Mouse (Mus musculus): Measurements from ENCODE around the gene Tmem213. TPM values are rescaled to one million over a fixed set of nuclear protein-coding genes. Genes with fewer than 3 reads are reported as not detected.
A peak's percentile ranks its signal among the peaks of the same experiment; 100 is the strongest.

The Tmem213 gene
- polyA plus RNA-seq, 1 experiment from 2014 or later: not detected

GRCm38 (mm10) chr6:38140402-38140801 lies 31.3 kb downstream of the Tmem213 start:
- WGBS: 94% methylated on average over 9 of the region's 9 CpGs
- H3K27ac ChIP-seq: no peak overlapping the region
- peaks cover 49% of the 10 kb centered on the region for H3K36me3 ChIP-seq
- H3K4me3 ChIP-seq: no peak overlapping the region
- H3K9ac ChIP-seq: no peak overlapping the region
- H3K4me2 ChIP-seq (replicated peaks): no peak overlapping the region
- H3K27me3 ChIP-seq (replicated peaks): no peaks in the 10 kb centered on the region
- H3K9me3 ChIP-seq: no peaks in the 10 kb centered on the region
- ATAC-seq (ENCODE audit: low FRiP score, low read depth): no peak
- H3K4me1 ChIP-seq: 0 out of 2 replicates have a peak, but pooled peaks cover 1% of the 10 kb centered on the region

DNA sequence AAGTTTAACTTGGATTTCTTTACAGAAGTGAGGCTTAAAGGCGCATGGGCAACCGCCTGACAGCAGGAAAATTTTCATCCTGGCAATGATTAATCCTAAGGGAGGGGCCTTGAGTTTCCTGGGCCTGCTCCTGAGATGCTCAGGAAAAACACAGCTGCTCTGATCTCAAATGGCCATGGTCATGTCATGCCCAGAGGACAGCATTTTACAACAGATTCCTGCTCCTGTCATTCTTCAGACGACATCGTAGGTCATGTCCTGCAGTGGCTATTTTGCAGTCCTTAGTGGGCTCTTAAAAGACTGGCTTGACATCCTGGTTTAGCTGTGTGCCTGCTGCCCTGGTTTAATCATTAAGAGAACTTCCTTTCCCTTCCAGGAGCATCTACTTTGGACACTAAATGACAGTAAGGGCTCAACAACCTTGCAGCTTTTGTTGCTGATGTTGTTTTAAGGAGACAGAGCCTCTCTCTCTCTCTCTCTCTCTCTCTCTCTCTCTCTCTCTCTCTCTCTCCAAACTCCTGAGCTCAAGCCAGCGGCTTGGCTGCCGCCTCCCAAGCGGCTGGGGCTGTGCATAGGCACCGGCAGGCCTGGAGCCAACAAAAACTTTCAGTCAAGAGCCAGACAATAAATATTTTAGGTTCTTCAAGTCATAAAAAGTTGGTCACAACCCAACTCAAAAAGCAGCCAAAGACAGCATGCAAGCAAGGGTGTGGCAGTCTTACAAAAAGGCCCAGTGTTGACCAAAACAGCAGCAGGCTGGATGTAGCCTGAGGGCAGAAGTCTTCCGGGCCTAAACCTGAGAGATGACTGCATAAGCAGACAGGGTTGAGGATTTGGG lies 35.3 kb downstream of the Tmem213 start:
- 55% methylated on average over 9 of the region's 9 CpGs for WGBS
- H3K36me3 ChIP-seq: peaks cover 57% of the 10 kb centered on the region

DNA sequence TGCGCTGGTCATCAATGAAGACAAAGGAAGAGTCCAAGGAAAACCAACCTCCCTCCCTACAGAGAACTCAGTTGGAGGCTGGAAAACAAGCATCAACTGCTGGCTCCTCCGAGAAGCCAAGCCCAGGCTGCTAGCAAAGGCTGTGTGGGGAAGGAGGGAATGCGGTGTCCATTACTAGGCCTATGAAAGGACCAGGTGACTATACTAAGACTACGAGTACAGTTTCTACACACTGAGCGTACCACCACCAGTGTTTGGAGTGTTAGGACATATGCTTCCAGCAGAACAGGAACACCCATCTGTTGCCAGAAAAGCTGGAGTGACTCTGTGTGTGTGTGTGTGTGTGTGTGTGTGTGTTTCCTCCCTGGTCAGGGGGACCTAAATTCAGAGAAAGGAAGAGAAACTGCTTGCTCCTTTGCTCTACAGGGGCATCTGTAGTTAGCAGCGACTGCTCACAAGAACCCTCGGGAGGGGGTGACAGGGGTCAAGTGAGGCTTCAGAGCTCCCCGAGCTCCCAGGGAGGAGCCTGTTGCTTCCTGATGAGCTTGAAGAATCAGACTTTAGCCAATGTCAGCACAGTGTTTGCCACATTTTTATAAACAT lies 36.5 kb downstream of the Tmem213 start:
- H3K27ac ChIP-seq: no peak overlapping the region
- 65% methylated on average over 8 of the region's 8 CpGs for WGBS
- H3K36me3 ChIP-seq: peaks cover 64% of the 10 kb centered on the region

More for the DNA sequence above, 35.3 kb downstream of the Tmem213 start:
- Histone ChIP-seq H3K27ac (no peak overlapping the region), H3K4me1 (0 out of 2 replicates have a peak, but pooled peaks cover 2% of the 10 kb centered on the region), H3K4me3 (no peak overlapping the region), H3K9me3 (no peaks in the 10 kb centered on the region), H3K27me3 (replicated peaks) (no peaks in the 10 kb centered on the region), H3K9ac (no peak overlapping the region), H3K4me2 (replicated peaks) (no peak overlapping the region)
- no peak for ATAC-seq (ENCODE audit: low FRiP score, low read depth)

GRCm38 (mm10) chr6:38147301-38147700 lies 38.2 kb downstream of the Tmem213 start:
- ATAC-seq (ENCODE audit: low FRiP score, low read depth): no peak
- no peak overlapping the region for H3K27ac ChIP-seq
- H3K4me1 ChIP-seq: 0 out of 2 replicates have a peak, but pooled peaks cover 2% of the 10 kb centered on the region
- H3K4me3 ChIP-seq: no peak overlapping the region
- no peaks in the 10 kb centered on the region for H3K9me3 ChIP-seq
- peaks cover 58% of the 10 kb centered on the region for H3K36me3 ChIP-seq
- no peak overlapping the region for H3K4me2 ChIP-seq (replicated peaks)
- no peak overlapping the region for H3K9ac ChIP-seq
- no peaks in the 10 kb centered on the region for H3K27me3 ChIP-seq (replicated peaks)
- 88% methylated on average over 5 of the region's 5 CpGs for WGBS

More for the DNA sequence above, 36.5 kb downstream of the Tmem213 start:
- H3K4me3 ChIP-seq: no peak overlapping the region
- no peaks in the 10 kb centered on the region for H3K9me3 ChIP-seq
- 0 out of 2 replicates have a peak, but pooled peaks cover 2% of the 10 kb centered on the region for H3K4me1 ChIP-seq
- ATAC-seq (ENCODE audit: low FRiP score, low read depth): no peak
- H3K9ac ChIP-seq: no peak overlapping the region
- no peaks in the 10 kb centered on the region for H3K27me3 ChIP-seq (replicated peaks)
- H3K4me2 ChIP-seq (replicated peaks): no peak overlapping the region

GRCm38 (mm10) chr6:38148626-38149025 lies 39.6 kb downstream of the Tmem213 start:
- Histone ChIP-seq H3K4me2 (replicated peaks) (no peak overlapping the region), H3K36me3 (peaks cover 56% of the 10 kb centered on the region), H3K4me1 (0 out of 2 replicates have a peak, but pooled peaks cover 2% of the 10 kb centered on the region), H3K9ac (no peak overlapping the region), H3K4me3 (no peak overlapping the region), H3K9me3 (no peaks in the 10 kb centered on the region), H3K27ac (no peak overlapping the region), H3K27me3 (replicated peaks) (no peaks in the 10 kb centered on the region)
- no peak for ATAC-seq (ENCODE audit: low FRiP score, low read depth)
- WGBS: 94% methylated on average over 10 of the region's 10 CpGs

DNA sequence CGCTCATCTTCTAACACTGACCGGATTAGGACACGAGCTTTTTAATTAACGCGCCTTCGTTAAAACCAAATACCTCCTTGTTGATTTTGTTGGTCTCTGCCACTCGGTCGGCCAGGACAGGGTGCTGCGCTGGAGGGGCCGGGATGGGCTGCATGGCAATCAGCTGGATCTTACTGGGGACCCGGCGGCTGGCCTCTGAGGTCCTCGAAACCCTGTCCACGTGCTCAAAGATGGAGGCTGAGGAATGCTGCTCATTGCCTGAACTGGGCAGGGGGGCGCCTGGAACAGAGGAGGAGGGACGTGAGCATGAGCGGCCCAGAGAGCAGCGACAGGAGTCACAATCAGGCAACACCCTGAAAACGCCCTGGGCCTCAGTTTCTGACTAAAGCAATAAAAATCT lies 40.4 kb downstream of the Tmem213 start:
- no peak overlapping the region for H3K4me3 ChIP-seq
- no peaks in the 10 kb centered on the region for H3K9me3 ChIP-seq
- 0 out of 2 replicates have a peak, but pooled peaks cover 2% of the 10 kb centered on the region for H3K4me1 ChIP-seq
- WGBS: 91% methylated on average over 19 of the region's 19 CpGs
- peaks cover 52% of the 10 kb centered on the region for H3K36me3 ChIP-seq
- H3K4me2 ChIP-seq (replicated peaks): no peak overlapping the region
- H3K27me3 ChIP-seq (replicated peaks): no peaks in the 10 kb centered on the region
- H3K27ac ChIP-seq: no peak overlapping the region
- H3K9ac ChIP-seq: no peak overlapping the region
- ATAC-seq (ENCODE audit: low FRiP score, low read depth): no peak

GRCm38 (mm10) chr6:38152305-38152704 lies 43.2 kb downstream of the Tmem213 start:
- Histone ChIP-seq H3K4me1 (no peaks in the 10 kb centered on the region), H3K36me3 (peaks cover 54% of the 10 kb centered on the region), H3K4me3 (no peak overlapping the region), H3K27ac (no peak overlapping the region), H3K9ac (no peak overlapping the region), H3K4me2 (replicated peaks) (no peak overlapping the region), H3K9me3 (no peaks in the 10 kb centered on the region), H3K27me3 (replicated peaks) (no peaks in the 10 kb centered on the region)
- 91% methylated on average over 11 of the region's 11 CpGs for WGBS
- no peak for ATAC-seq (ENCODE audit: low FRiP score, low read depth)

DNA sequence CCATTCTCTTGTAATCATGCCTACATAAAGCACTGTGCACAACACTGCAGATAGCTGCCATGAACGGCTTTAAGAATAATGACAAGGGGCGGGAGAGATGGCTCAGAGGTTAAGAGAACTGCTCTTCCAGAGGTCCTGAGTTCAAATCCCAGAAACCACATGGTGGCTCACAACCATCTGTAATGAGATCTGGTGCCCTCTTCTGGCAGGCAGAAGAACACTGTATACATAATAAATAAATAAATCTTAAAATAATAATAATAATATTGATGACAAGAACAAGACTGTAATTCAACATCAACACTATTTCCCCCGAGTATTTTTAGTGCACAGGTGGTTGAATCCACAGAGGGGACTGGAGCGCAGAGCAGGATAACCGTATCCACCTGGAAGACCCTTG lies 47.1 kb downstream of the Tmem213 start:
- Histone ChIP-seq H3K27ac (no peak overlapping the region), H3K36me3 (peaks cover 31% of the 10 kb centered on the region)

GRCm38 (mm10) chr6:38157925-38158324 lies 48.9 kb downstream of the Tmem213 start:
- 52% methylated on average over 16 of the region's 16 CpGs for WGBS
- 0 out of 2 replicates have a peak overlapping the region, but pooled peaks have one; percentile 20 for H3K27ac ChIP-seq
- H3K9ac ChIP-seq: no peak overlapping the region
- ATAC-seq (ENCODE audit: low FRiP score, low read depth): peak; percentile 26; the same call in 1 of the 2 replicates
- no peak overlapping the region for H3K4me2 ChIP-seq (replicated peaks)
- H3K9me3 ChIP-seq: no peaks in the 10 kb centered on the region
- H3K4me1 ChIP-seq: peaks cover 38% of the 10 kb centered on the region
- H3K4me3 ChIP-seq: no peak overlapping the region
- H3K36me3 ChIP-seq: peaks cover 26% of the 10 kb centered on the region
- no peaks in the 10 kb centered on the region for H3K27me3 ChIP-seq (replicated peaks)

More for the DNA sequence above, 47.1 kb downstream of the Tmem213 start:
- H3K27me3 ChIP-seq (replicated peaks): no peaks in the 10 kb centered on the region
- H3K4me2 ChIP-seq (replicated peaks): no peak overlapping the region
- no peak overlapping the region for H3K9ac ChIP-seq
- 91% methylated on average over 5 of the region's 5 CpGs for WGBS
- H3K4me3 ChIP-seq: no peak overlapping the region
- H3K4me1 ChIP-seq: peaks cover 29% of the 10 kb centered on the region
- H3K9me3 ChIP-seq: no peaks in the 10 kb centered on the region
- no peak for ATAC-seq (ENCODE audit: low FRiP score, low read depth)

DNA sequence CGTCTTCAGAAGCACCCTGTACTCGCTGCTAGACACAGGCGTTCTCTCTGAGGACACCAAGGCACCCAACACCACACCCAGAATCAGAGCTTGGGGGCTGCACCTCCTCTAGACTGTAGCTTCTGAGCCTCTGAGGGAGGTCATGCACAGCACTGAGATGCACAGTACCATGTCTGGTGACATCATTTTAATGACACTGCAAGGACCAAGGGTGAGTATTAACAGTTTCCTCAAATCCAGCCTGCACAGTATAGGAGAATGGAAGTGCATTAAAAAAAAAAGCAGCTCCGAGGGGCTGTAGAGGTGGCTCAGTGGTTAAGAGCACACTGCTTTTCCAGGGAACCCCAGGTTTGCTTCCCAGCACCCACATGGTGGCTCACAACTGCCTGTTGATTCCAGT lies 50.5 kb downstream of the Tmem213 start:
- H3K4me3 ChIP-seq: no peak overlapping the region
- no peaks in the 10 kb centered on the region for H3K27me3 ChIP-seq (replicated peaks)
- H3K27ac ChIP-seq: no peak overlapping the region
- no peak overlapping the region for H3K9ac ChIP-seq
- 76% methylated on average over 4 of the region's 4 CpGs for WGBS
- H3K4me2 ChIP-seq (replicated peaks): no peak overlapping the region
- ATAC-seq (ENCODE audit: low FRiP score, low read depth): 0 out of 2 replicates have a peak, but pooled peaks have one; percentile 11
- H3K36me3 ChIP-seq: peaks cover 30% of the 10 kb centered on the region
- peaks cover 47% of the 10 kb centered on the region for H3K4me1 ChIP-seq
- H3K9me3 ChIP-seq: no peaks in the 10 kb centered on the region

- H3K4me3 ChIP-seq: no peak overlapping the region
- no peak overlapping the region for H3K27ac ChIP-seq
- H3K9ac ChIP-seq: no peak overlapping the region
- ATAC-seq (ENCODE audit: low FRiP score, low read depth): no peak
- H3K4me1 ChIP-seq: peaks cover 52% of the 10 kb centered on the region
- H3K36me3 ChIP-seq: peaks cover 31% of the 10 kb centered on the region
- no peaks in the 10 kb centered on the region for H3K27me3 ChIP-seq (replicated peaks)
- 27% methylated on average over 3 of the region's 3 CpGs for WGBS
- H3K9me3 ChIP-seq: no peaks in the 10 kb centered on the region
- H3K4me2 ChIP-seq (replicated peaks): no peak overlapping the region
These were observed 51.0 kb downstream of the Tmem213 start for GRCm38 (mm10) chr6:38160102-38160501.

DNA sequence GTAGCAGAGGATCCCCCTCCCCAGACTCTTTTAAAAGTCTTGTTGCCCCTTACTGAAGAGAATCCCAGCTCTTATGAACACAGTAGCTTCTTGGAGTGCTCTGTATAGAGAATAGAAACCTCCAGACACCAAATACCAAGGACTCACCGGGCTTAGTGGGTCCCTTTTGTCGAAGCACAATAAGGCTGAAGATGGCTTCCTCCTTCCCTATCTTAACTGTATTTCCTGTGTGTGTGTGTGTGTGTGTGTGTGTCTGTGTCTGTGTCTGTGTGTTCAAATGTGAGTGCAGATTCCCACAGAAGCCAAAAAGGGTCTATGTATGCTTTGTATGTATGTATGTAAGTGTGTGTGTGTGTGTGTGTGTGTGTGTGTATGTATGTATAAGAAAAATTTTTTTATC lies 51.5 kb downstream of the Tmem213 start:
- Histone ChIP-seq H3K4me3 (no peak overlapping the region), H3K27me3 (replicated peaks) (no peaks in the 10 kb centered on the region), H3K9me3 (no peaks in the 10 kb centered on the region), H3K4me2 (replicated peaks) (no peak overlapping the region), H3K9ac (no peak overlapping the region), H3K27ac (no peak overlapping the region), H3K4me1 (peaks cover 54% of the 10 kb centered on the region), H3K36me3 (peaks cover 31% of the 10 kb centered on the region)
- 64% methylated on average over 2 of the region's 2 CpGs for WGBS
- no peak for ATAC-seq (ENCODE audit: low FRiP score, low read depth)

All from neural tube, embryonic 12.5 days (tissue).